Mouse (Mus musculus) neural tube, embryonic 13.5 days (tissue): Measurements from ENCODE around the gene Cyp4v3. TPM values are rescaled to one million over a fixed set of nuclear protein-coding genes. Genes with fewer than 3 reads are reported as not detected.

ENCODE experiments used
- ATAC-seq: fragments of 200-750 bp; cut with Nextera tagmentation; 2 replicates; pipeline ENCODE4 v1.8.0; 2017; ENCODE audit warnings: low read depth, mild to moderate bottlenecking, moderate TSS enrichment, moderate library complexity
- H3K27ac ChIP-seq: fragments of 300-500 bp; sonication (generic); replicated peaks from 2 replicates; pipeline ENCODE4 v1.5.1; 2015; ENCODE audit warnings: moderate library complexity, mild to moderate bottlenecking, inconsistent platforms
- H3K27me3 ChIP-seq: fragments of 300-500 bp; sonication (generic); 2 replicates; pipeline ENCODE4 v1.6.1; 2015; ENCODE audit warnings: mild to moderate bottlenecking, inconsistent platforms
- H3K36me3 ChIP-seq: fragments of 300-500 bp; sonication (generic); 2 replicates; pipeline ENCODE4 v1.6.1; 2015; ENCODE audit warnings: mild to moderate bottlenecking, inconsistent platforms
- H3K4me1 ChIP-seq: fragments of 300-500 bp; sonication (generic); replicated peaks from 2 replicates; pipeline ENCODE4 v1.6.1; 2015; ENCODE audit warnings: inconsistent platforms
- H3K4me2 ChIP-seq: fragments of 300-500 bp; sonication (generic); 2 replicates; pipeline ENCODE4 v1.6.1; 2015; ENCODE audit warnings: inconsistent platforms, mild to moderate bottlenecking, moderate library complexity
- H3K4me3 ChIP-seq: fragments of 300-500 bp; sonication (generic); 2 replicates; pipeline ENCODE4 v1.5.1; 2015; ENCODE audit warnings: mild to moderate bottlenecking, inconsistent platforms
- H3K9ac ChIP-seq: fragments of 300-500 bp; sonication (generic); 2 replicates; pipeline ENCODE4 v1.6.1; 2015; ENCODE audit warnings: moderate library complexity, mild to moderate bottlenecking, inconsistent platforms
- H3K9me3 ChIP-seq: fragments of 300-500 bp; sonication (generic); 2 replicates; pipeline ENCODE4 v1.6.1; 2016; ENCODE audit warnings: inconsistent platforms
- WGBS: fragments of 180-500 bp; shearing (Covaris S2); methylation state at CpG from one replicate; pipeline ENCODE4 v1.1.7; 2015; 5-methylcytosine and 5-hydroxymethylcytosine counted together
- polyA plus RNA-seq: library from polyadenylated mRNA; unstranded; fragments of >200 nt; fragmentation: Nextera tagmentation; extraction: Ambion mirVana; gene quantifications from 2 replicates; pipeline ENCODE4 v1.2.1, GENCODE M21; 2015

Cyp4v3 gene
- polyA plus RNA-seq, 1 experiment from 2014 or later = 1.9 TPM

- no peak overlapping the region for H3K4me2 ChIP-seq
- H3K4me3 ChIP-seq = no peak overlapping the region
- H3K9ac ChIP-seq = no peak overlapping the region
- H3K27me3 ChIP-seq = no peaks in the 10 kb centered on the region
- H3K4me1 ChIP-seq = no peaks in the 10 kb centered on the region
- no peaks in the 10 kb centered on the region for H3K36me3 ChIP-seq
- H3K27ac ChIP-seq = no peak overlapping the region
- ATAC-seq = no peak
- WGBS = 88% methylated on average over 4 of the region's 4 CpGs
- H3K9me3 ChIP-seq = no peaks in the 10 kb centered on the region
Observed at GRCm38 (mm10) chr8:45264918-45265317, 68.1 kb downstream of the Cyp4v3 start.

- Histone ChIP-seq H3K9me3 (no peaks in the 10 kb centered on the region), H3K4me3 (no peak overlapping the region), H3K4me2 (no peak overlapping the region), H3K27ac (no peak overlapping the region), H3K27me3 (no peaks in the 10 kb centered on the region), H3K4me1 (no peaks in the 10 kb centered on the region), H3K9ac (no peak overlapping the region), H3K36me3 (no peaks in the 10 kb centered on the region)
- 87% methylated on average over 3 of the region's 3 CpGs for WGBS
- no peak for ATAC-seq
Observed at GRCm38 (mm10) chr8:45262851-45263250, 70.2 kb downstream of the Cyp4v3 start.

GRCm38 (mm10) chr8:45261920-45262319 lies 71.1 kb downstream of the Cyp4v3 start, which contains the start of gene F11:
Gene F11, minus strand, starts transcription at chr8:45262031.
- no peak for ATAC-seq
- no peak within 1 kb of the TSS for H3K27ac ChIP-seq
- no peaks in the 10 kb centered on the region for H3K36me3 ChIP-seq
- H3K4me2 ChIP-seq = no peak within 1 kb of the TSS
- WGBS = 82% methylated on average over 10 of the region's 10 CpGs
- no peaks in the 10 kb centered on the region for H3K27me3 ChIP-seq
- no peaks in the 10 kb centered on the region for H3K4me1 ChIP-seq
- no peak within 1 kb of the TSS for H3K4me3 ChIP-seq
- H3K9me3 ChIP-seq = no peaks in the 10 kb centered on the region
- H3K9ac ChIP-seq = no peak within 1 kb of the TSS

GRCm38 (mm10) chr8:45258421-45258820 lies 74.6 kb downstream of the Cyp4v3 start:
- Histone ChIP-seq H3K4me1 (no peaks in the 10 kb centered on the region), H3K4me3 (no peak overlapping the region), H3K4me2 (no peak overlapping the region), H3K9ac (no peak overlapping the region), H3K27ac (no peak overlapping the region), H3K9me3 (no peaks in the 10 kb centered on the region), H3K36me3 (no peaks in the 10 kb centered on the region), H3K27me3 (no peaks in the 10 kb centered on the region)
- no peak for ATAC-seq
- WGBS = 75% methylated on average over 8 of the region's 8 CpGs

- H3K27ac ChIP-seq = no peak overlapping the region
- WGBS = 78% methylated on average over 12 of the region's 12 CpGs
- H3K36me3 ChIP-seq = no peaks in the 10 kb centered on the region
- H3K27me3 ChIP-seq = no peaks in the 10 kb centered on the region
- H3K4me1 ChIP-seq = no peaks in the 10 kb centered on the region
- no peak for ATAC-seq
- H3K9ac ChIP-seq = no peak overlapping the region
- no peak overlapping the region for H3K4me2 ChIP-seq
- no peak overlapping the region for H3K4me3 ChIP-seq
- no peaks in the 10 kb centered on the region for H3K9me3 ChIP-seq
Observed at GRCm38 (mm10) chr8:45255040-45255439, 78.0 kb downstream of the Cyp4v3 start.

Other genes starting within 250 kb of the Cyp4v3 start
- gene F11, start 71.2 kb downstream of the Cyp4v3 start, polyA plus RNA-seq = not detected in 2 replicates
- gene Klkb1, start 38.4 kb downstream of the Cyp4v3 start, polyA plus RNA-seq = not detected in 2 replicates
- gene Gm45753, start 24.8 kb downstream of the Cyp4v3 start, polyA plus RNA-seq = not detected in 2 replicates
- gene Fam149a, start 49.1 kb upstream of the Cyp4v3 start, polyA plus RNA-seq = 7.1 TPM in 2 replicates
- 0.83 and 1.0 TPM in 2 replicates for gene Tlr3, start 77.9 kb upstream of the Cyp4v3 start, polyA plus RNA-seq
- 50.5 and 59.3 TPM in 2 replicates for gene Sorbs2, start 174.6 kb upstream of the Cyp4v3 start, polyA plus RNA-seq